Mouse (Mus musculus) kidney, adult 10 weeks (tissue): ENCODE measurements around the gene Slc15a1. TPM values are rescaled to one million over a fixed set of nuclear protein-coding genes. Genes with fewer than 3 reads are reported as not detected.

Experiments
- polyA plus RNA-seq: library from polyadenylated mRNA; stranded (reverse); fragments of 350-450 nt; fragmentation: Illumina TruSeq; extraction: RNeasy Lipid Tissue Mini Kit (QIAGEN cat#74804); gene quantifications from one replicate; pipeline ENCODE4 v1.2.3, GENCODE M21; 2014; ENCODE audit warnings: low read depth, low replicate concordance

Slc15a1 gene
- polyA plus RNA-seq, result 0.65 TPM

GRCm38 (mm10) chr14:121504781-121505484 lies at the start of gene Slc15a1:
TSS of gene Slc15a1 (minus strand) at chr14:121505252.

Other genes starting within 250 kb of the Slc15a1 start
- gene Stk24, start 125.2 kb downstream of the Slc15a1 start, polyA plus RNA-seq, result 156 TPM